Mouse (Mus musculus) thymus, adult 2 months (tissue): ENCODE data around the gene Zfp507. TPM values are rescaled to one million over a fixed set of nuclear protein-coding genes. Genes with fewer than 3 reads are reported as not detected.

Experiments
- DNase-seq: peaks from one replicate; pipeline ENCODE4 v3.0.0; 2021
- H3K27ac ChIP-seq: fragments of 200-500 bp; 2 replicates; pipeline ENCODE4 v1.5.1; 2012; ENCODE audit warnings: low read length, control low read depth; ENCODE audit not compliant: control insufficient read depth, insufficient read depth
- H3K27me3 ChIP-seq: fragments of 200-500 bp; 2 replicates; pipeline ENCODE4 v1.6.1; 2012; ENCODE audit warnings: mild to moderate bottlenecking, low read length, moderate library complexity, mixed read lengths; ENCODE audit not compliant: control insufficient read depth, insufficient read depth
- H3K36me3 ChIP-seq: fragments of 200-500 bp; 2 replicates; pipeline ENCODE4 v1.6.1; 2012; ENCODE audit warnings: mild to moderate bottlenecking, low read length, moderate library complexity; ENCODE audit not compliant: control insufficient read depth, insufficient read depth
- H3K4me1 ChIP-seq: fragments of 200-500 bp; replicated peaks from 2 replicates; pipeline ENCODE4 v1.6.1; 2012; ENCODE audit warnings: low read length; ENCODE audit not compliant: control insufficient read depth, insufficient read depth
- H3K4me3 ChIP-seq: fragments of 200-500 bp; 2 replicates; pipeline ENCODE4 v1.5.1; 2012; ENCODE audit warnings: mild to moderate bottlenecking, low read length, control low read depth, moderate library complexity; ENCODE audit not compliant: control insufficient read depth, insufficient read depth
- CTCF ChIP-seq: fragments of 200-500 bp; IDR thresholded peaks from 2 replicates; pipeline ENCODE4 v1.5.1; 2012; ENCODE audit warnings: mild to moderate bottlenecking, control low read depth, low read length, moderate library complexity, borderline replicate concordance; ENCODE audit not compliant: control insufficient read depth, poor library complexity, insufficient read depth; ENCODE audit errors: extremely low read depth
- POLR2A ChIP-seq: fragments of 200-500 bp; IDR thresholded peaks from 2 replicates; pipeline ENCODE4 v1.6.1; 2012; ENCODE audit warnings: mild to moderate bottlenecking, low read length, control low read depth, moderate library complexity; ENCODE audit not compliant: control insufficient read depth, poor library complexity, insufficient read depth; ENCODE audit errors: extremely low read depth
- WGBS: fragments of 180-500 bp; shearing (Covaris S2); methylation state at CpG from one replicate; pipeline ENCODE4 v1.1.7; 2018; 5-methylcytosine and 5-hydroxymethylcytosine counted together
- polyA plus RNA-seq: library from polyadenylated mRNA; depleted of rRNA; stranded (reverse); fragments of >200 nt; gene quantifications from 2 replicates; pipeline ENCODE4 v1.2.3, GENCODE M21; 2012

The Zfp507 gene
- polyA plus RNA-seq, 1 experiment, result 12.7 TPM

DNA sequence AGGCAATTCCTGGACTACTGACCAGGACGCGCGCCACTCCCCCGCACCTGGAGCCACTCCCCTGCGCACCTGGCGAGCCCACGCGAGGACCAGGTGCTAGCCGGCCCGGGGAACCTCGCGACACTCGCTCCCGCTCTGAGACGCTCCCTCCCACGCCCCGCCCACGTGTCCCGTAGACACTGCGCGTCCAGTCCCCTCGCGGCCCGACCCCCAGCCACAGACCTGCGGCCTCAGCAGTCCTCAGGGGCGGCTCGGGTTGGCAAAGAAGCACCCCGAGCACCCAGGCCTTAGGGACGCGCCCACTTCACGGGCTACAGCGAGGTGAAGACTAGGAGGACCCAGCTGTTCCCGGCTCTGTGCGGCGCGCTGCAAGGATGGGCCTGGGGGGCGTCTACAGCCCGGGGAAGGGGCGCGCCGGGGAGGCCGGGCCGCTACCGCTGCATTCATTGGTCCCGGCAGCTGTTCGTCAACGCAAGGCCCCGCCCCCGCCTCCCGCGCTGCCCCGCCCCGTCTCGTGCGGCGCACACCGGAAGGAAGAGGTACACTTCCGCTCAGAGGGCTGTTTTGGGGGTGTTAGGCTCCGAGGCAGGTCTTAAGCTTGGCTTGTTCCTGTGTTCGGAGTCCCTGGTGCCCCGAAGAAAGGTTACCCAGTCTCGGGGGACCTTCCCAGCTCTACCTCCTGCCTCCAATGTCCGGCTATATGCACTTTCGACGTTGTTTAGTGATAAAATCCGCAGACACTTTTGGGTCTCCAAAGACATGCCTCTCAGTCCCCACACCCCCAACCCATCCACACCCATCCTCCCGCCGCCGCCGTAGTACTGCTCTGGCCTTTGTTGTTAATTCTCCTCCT lies 48.5 kb downstream of the Zfp507 start, which contains the start of gene Dpy19l3:
Gene Dpy19l3, minus strand, starts transcription at position 422 of the 853 bp plus-strand sequence.
- TF ChIP-seq CTCF, result no peak
- peak; percentile 86 for TF ChIP-seq POLR2A
- peaks cover 7% of the 10 kb centered on the region for H3K4me1 ChIP-seq
- WGBS, result under 1% methylated on average over 70 of the region's 70 CpGs
- peak; percentile 95 for DNase-seq
- H3K4me3 ChIP-seq, result peak within 1 kb of the TSS; percentile 96
- no peaks in the 10 kb centered on the region for H3K36me3 ChIP-seq
- no peaks in the 10 kb centered on the region for H3K27me3 ChIP-seq
- H3K27ac ChIP-seq, result peak within 1 kb of the TSS; percentile 83

DNA sequence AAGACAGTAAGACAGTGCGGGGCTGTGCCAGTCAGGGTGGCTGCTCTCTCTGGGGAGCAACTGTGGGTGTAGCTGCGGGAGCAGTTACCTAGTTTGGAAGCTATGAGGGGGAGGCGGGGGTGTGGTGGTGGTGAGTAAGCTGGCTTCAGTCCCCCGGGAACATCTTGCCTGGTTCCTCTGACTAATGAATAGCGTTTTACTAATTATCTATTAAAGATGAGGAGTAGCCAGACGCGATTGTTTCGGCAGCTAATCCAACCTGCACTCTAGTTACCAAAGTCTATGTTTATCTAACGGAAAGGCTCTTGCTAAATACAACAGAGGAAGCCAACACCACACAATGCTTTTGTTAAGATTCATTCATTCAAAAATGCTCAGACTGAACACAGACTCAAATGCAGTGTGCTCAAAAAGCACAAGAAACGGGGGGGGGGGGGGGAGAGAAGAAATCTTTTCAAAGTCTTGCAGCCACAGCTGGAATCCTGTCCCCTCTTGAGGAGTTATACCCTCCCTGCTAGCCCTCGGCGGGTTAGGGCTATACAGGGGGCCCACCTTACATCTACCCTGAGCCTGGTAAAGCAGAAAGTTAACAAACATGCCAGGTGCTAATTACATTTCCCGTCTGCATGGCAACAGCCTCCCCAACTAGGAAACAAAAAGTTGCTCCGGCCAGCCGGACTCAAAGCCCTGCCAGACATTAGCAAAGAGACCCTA lies 49.3 kb downstream of the Zfp507 start:
- Histone ChIP-seq H3K27me3 (no peaks in the 10 kb centered on the region), H3K36me3 (0 out of 2 replicates have a peak, but pooled peaks cover 5% of the 10 kb centered on the region), H3K4me1 (peaks cover 7% of the 10 kb centered on the region), H3K27ac (no peak overlapping the region), H3K4me3 (peak overlapping the region; percentile 96)
- DNase-seq, result no peak
- 16% methylated on average over 15 of the region's 15 CpGs for WGBS
- TF ChIP-seq CTCF (no peak), POLR2A (no peak)

DNA sequence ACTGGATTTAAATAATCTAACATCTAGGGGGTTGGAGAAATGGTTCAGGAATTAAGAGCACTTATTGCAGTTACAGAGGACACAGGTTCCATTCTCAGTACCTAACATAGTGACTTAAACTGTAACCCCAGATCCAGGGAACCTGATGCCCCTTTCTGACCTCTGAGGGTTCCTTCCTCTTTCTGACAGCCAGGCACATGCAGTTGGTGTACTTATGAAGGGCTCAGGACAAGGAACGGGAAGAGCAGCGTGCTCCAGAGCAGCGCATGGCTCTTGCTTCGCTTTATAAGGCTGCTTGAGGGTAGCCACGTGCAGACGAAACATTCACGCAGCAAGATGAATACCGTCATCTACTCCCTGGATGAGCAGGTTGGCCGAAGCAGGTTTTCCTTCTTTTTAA lies 51.9 kb downstream of the Zfp507 start:
- Histone ChIP-seq H3K4me3 (no peak overlapping the region), H3K27ac (no peak overlapping the region), H3K27me3 (no peaks in the 10 kb centered on the region), H3K36me3 (0 out of 2 replicates have a peak, but pooled peaks cover 5% of the 10 kb centered on the region), H3K4me1 (peaks cover 7% of the 10 kb centered on the region)
- DNase-seq, result no peak
- 82% methylated on average over 9 of the region's 9 CpGs for WGBS
- no peak for TF ChIP-seq CTCF
- no peak for TF ChIP-seq POLR2A

DNA sequence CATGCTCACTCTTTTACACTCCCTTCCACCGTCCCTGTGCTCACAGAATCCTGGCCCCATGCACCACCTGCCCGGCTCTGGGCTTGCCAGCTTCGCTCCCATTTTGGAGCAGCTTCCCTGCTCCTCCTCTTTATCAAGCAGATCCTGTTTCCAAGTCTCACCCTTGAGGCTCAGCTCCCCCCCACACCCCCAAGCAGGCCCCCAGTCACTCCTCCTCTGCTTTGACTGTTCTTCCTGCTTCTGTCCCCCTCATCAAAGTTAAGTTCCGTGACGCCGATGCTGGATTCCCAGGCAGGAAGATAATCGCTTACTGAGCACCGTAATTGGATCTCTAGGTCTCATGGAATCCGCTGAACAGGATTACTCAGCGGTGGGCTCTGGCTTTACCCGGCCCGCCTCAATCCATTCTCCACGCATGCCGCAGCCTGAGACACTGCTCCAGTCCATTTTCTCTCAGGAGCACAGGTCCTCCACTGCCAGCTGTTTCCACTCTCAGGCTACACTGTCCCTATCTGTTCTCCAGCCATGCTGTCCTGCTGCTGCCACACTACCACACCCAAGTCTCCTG lies 55.3 kb downstream of the Zfp507 start:
- TF ChIP-seq CTCF (no peak), POLR2A (no peak)
- Histone ChIP-seq H3K4me1 (no peaks in the 10 kb centered on the region), H3K36me3 (0 out of 2 replicates have a peak, but pooled peaks cover 5% of the 10 kb centered on the region), H3K27ac (no peak overlapping the region), H3K27me3 (no peaks in the 10 kb centered on the region), H3K4me3 (no peak overlapping the region)
- no peak for DNase-seq
- 96% methylated on average over 14 of the region's 14 CpGs for WGBS

DNA sequence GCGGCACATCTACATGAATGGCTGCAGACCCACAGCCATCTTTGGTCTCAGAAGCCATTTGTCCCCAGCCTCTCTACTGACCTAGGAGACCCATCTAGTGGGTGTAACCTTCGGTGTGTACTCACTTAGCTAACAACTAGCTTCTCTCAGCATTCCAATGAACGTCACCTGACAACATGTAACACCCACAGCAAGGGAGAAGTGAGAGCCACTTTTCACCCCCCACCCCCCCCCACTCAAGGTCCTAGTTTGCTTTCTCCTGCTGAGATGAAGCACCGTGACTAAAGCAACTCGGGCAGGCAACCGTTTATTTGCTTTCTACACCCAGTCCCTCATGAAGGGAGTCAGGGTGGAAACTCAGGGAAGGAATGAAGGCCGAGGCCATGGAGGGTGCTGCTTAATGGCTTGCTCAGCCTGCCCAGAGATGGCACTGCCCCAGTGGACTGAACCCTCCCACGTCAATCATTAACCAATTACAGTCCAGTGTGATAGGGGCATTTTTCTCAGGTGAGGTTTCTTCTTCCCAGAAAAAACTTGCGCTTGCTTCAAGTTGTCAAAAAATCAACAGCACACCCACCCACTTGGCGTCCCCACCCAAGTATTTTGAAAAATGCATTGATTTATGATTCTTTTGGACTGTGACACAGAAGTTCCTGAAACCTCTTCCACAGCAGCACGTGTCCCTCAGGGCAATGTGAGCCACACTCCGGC lies 56.0 kb downstream of the Zfp507 start:
- TF ChIP-seq CTCF, result no peak
- TF ChIP-seq POLR2A, result no peak
- H3K36me3 ChIP-seq, result 0 out of 2 replicates have a peak, but pooled peaks cover 5% of the 10 kb centered on the region
- no peak for DNase-seq

More for the DNA sequence above, 56.0 kb downstream of the Zfp507 start:
- Histone ChIP-seq H3K27ac (no peak overlapping the region), H3K4me1 (no peaks in the 10 kb centered on the region), H3K4me3 (no peak overlapping the region), H3K27me3 (no peaks in the 10 kb centered on the region)
- 95% methylated on average over 12 of the region's 12 CpGs for WGBS
